Mouse (Mus musculus): ENCODE measurements around the gene Fam171b. TPM values are rescaled to one million over a fixed set of nuclear protein-coding genes. Genes with fewer than 3 reads are reported as not detected.

Gene Fam171b
- polyA plus RNA-seq, 1 experiment from 2014 or later: 84.1 TPM

DNA sequence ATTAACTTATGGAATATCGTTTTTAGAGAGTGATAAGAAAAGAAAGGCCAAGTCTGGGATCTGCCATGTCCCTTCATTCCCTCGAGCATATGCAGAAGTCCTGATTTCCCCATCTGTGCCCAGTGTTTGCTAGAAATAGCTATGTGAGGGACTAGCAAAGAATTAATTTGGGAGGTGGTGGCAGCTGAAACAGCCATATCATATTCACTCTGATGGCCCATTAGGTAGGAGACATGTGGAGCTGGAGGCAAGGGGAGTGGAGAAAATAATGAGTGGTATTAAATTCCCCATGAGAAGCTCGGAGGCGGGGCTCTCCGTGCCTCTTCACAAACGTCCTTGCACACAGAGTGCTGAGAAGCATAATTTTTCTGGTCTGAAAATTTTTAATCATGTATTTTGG, 3.7 kb downstream of the Fam171b start:
- H3K27me3 ChIP-seq (replicated peaks): peaks cover 2% of the 10 kb centered on the region; the same call in 1 of the 2 replicates
- WGBS: 54% methylated on average over 6 of the region's 6 CpGs
- H3K9me3 ChIP-seq: no peaks in the 10 kb centered on the region
- H3K4me1 ChIP-seq: peaks cover 8% of the 10 kb centered on the region
- no peak overlapping the region for H3K4me2 ChIP-seq (replicated peaks)
- no peaks in the 10 kb centered on the region for H3K36me3 ChIP-seq
- H3K4me3 ChIP-seq: no peak overlapping the region
- ATAC-seq (ENCODE audit: low FRiP score, low read depth): no peak
- H3K9ac ChIP-seq: no peak overlapping the region
- no peak overlapping the region for H3K27ac ChIP-seq

DNA sequence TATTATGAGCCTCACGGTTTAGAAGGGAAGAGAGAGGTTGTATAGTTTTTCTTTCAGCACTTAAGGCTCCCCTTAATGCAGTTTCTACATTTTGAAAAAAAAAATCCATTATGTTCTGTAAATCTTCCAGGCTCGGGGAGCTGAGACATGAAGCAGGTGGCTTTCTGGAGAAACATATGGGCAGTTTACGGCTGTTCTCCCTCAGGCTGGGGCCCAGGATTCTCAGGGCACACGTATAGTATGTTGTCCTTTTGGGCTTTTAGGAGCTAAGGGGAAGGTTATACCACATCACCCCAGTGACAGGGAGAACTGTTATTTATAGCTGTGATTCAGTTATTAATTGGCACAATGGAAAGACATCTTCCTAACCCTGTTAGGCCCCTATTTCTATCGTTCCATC, 12.7 kb downstream of the Fam171b start:
- H3K36me3 ChIP-seq: no peaks in the 10 kb centered on the region

DNA sequence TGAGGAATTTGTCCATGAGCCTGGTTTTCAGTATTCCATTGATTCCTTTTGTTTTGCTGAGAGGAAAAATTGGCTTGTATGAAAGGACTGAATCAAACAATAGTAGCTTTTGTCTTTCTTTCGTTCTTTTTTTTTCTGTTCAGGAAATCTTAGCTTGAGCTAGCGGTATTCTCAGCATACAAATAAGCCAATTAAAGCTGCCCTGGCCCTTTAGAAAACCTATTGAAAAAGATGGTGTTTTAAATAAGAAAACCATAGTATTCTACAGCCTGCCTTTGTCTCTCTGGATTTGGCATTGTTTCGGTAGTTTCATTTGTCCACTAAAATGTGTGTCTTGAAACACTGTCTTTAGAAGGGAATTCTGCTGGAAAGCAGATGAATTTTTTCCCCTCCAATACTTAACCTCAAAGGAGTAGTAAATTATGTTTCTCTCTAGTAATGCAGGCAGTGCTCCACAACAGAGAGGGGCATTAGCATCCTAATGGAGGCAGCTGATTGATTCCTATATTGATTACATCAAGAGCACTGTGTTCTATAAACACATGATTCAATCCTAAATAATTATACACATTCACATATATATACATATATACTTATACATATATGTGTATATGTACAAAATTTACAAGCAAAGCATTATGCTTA, 16.6 kb downstream of the Fam171b start:
- H3K4me2 ChIP-seq (replicated peaks): peak overlapping the region; percentile 34
- 16% methylated on average over 3 of the region's 3 CpGs for WGBS
- no peaks in the 10 kb centered on the region for H3K9me3 ChIP-seq
- ATAC-seq (ENCODE audit: low FRiP score, low read depth): peak; percentile 59
- no peak overlapping the region for H3K9ac ChIP-seq
- no peaks in the 10 kb centered on the region for H3K27me3 ChIP-seq (replicated peaks)
- H3K4me1 ChIP-seq: peaks cover 24% of the 10 kb centered on the region
- H3K36me3 ChIP-seq: no peaks in the 10 kb centered on the region
- H3K4me3 ChIP-seq: no peak overlapping the region
- no peak overlapping the region for H3K27ac ChIP-seq

More for the DNA sequence above, 12.7 kb downstream of the Fam171b start:
- Histone ChIP-seq H3K4me2 (replicated peaks) (0 out of 2 replicates have a peak overlapping the region, but pooled peaks have one; percentile 1), H3K27me3 (replicated peaks) (no peaks in the 10 kb centered on the region), H3K4me1 (peaks cover 23% of the 10 kb centered on the region), H3K9ac (no peak overlapping the region), H3K9me3 (no peaks in the 10 kb centered on the region), H3K27ac (no peak overlapping the region), H3K4me3 (no peak overlapping the region)
- 30% methylated on average over 5 of the region's 5 CpGs for WGBS
- peak; percentile 59 for ATAC-seq (ENCODE audit: low FRiP score, low read depth)

DNA sequence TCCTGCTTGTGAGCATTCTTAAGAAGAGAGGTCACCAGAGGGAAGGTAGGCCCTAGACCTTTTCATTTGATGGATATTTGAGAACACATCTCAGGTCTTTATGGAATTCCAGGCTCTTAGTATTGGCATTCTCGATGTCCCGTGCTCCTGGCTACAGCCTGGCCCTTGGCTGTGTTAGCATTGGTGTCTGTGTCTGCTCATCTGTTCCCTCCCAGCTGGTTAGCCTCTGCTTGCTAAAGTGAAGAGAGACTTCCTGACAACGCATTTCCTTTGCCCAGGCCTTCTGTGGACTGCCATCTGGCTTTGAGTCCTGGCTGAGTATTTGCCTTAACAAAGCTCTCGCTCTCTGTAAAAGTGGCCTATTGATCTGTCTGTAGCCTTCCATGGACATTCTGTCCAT, 20.5 kb downstream of the Fam171b start:
- no peak for ATAC-seq (ENCODE audit: low FRiP score, low read depth)
- WGBS: 89% methylated on average over 4 of the region's 4 CpGs
- Histone ChIP-seq H3K4me2 (replicated peaks) (no peak overlapping the region), H3K9me3 (no peaks in the 10 kb centered on the region), H3K4me1 (peaks cover 11% of the 10 kb centered on the region; the same call in 1 of the 2 replicates), H3K27ac (no peak overlapping the region), H3K27me3 (replicated peaks) (no peaks in the 10 kb centered on the region), H3K36me3 (no peaks in the 10 kb centered on the region), H3K9ac (no peak overlapping the region), H3K4me3 (no peak overlapping the region)

DNA sequence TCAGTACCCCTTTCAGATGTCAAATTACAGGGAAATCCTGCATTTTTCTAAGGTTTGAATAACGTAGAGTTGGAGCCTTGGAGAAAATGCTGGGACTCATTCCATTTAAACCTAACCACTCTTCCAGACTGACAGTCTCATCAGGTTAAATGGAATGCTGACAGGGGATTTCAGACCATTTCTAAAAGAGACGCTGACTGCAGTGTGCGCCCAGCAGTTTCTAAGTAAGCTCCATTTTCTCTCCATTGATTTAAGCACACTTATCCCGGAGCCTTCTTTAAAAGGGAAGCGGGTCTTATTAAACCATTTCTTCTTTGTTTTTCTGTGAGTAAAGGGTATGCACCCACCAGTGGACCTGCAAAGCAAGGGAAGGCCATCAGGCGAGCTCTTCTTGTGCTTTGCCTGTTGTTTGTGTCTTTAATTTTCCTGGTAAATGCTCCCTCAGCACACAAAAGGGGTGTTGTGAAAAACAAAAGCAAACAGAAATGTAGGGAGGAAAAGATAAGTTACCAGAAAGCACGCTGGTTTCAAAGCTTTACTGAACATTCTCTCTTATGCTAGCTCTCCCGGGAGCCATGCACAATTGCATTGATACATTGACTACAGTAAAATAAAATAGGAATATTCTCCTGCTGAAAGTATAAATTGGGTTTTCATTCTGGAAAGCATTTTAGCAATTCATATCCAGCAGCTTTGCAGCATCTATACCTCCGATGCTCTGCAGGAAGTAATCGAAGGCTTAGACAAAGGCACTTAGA, 23.1 kb downstream of the Fam171b start:
- Histone ChIP-seq H3K4me1 (peaks cover 4% of the 10 kb centered on the region; the same call in 1 of the 2 replicates), H3K9me3 (no peaks in the 10 kb centered on the region), H3K36me3 (0 out of 2 replicates have a peak, but pooled peaks cover 4% of the 10 kb centered on the region), H3K9ac (no peak overlapping the region), H3K4me2 (replicated peaks) (no peak overlapping the region), H3K4me3 (no peak overlapping the region), H3K27ac (no peak overlapping the region), H3K27me3 (replicated peaks) (no peaks in the 10 kb centered on the region)
- no peak for ATAC-seq (ENCODE audit: low FRiP score, low read depth)
- 71% methylated on average over 10 of the region's 10 CpGs for WGBS

DNA sequence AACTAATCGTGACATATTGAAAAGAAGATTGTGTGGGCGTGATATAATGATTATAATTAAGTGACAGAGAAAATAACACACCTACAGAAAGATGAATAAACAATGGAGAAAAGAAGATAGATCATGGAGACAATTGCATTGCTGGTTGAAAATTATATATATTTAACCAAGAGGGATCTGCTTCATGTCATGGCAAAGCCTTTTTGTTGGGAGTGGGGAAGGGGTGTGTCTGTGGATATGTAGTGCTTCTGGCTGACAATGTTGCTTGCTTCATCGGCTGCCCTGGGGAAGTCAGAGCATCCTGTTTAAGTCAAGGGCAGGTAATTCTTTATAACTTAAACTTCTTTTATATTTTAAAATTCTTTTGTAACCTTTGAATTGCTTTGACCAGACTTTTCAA, 36.1 kb downstream of the Fam171b start:
- H3K4me3 ChIP-seq: no peak overlapping the region
- ATAC-seq (ENCODE audit: low FRiP score, low read depth): no peak
- WGBS: 87% methylated on average over 3 of the region's 3 CpGs

DNA sequence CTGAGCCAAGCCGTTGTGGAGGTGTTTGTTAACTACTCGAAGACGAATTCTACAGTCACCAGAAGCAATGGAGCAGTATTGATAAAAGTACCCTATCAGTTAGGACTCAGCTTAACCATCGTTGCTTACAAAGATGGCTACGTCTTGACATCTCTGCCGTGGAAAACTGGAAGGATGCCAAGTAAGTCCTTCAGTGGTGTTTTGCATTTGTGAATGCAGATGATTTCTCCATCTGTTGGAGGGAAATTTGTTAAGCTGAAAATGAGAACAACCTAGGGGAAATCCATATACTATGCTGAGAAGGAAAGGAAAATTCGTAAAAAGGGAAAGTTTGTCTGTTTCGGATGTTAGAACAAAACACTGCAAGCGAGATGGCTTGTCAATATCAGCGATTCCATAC, 41.0 kb downstream of the Fam171b start:
- H3K27me3 ChIP-seq (replicated peaks): no peaks in the 10 kb centered on the region
- no peak overlapping the region for H3K27ac ChIP-seq
- no peaks in the 10 kb centered on the region for H3K4me1 ChIP-seq
- ATAC-seq (ENCODE audit: low FRiP score, low read depth): no peak
- no peak overlapping the region for H3K4me3 ChIP-seq
- 0 out of 2 replicates have a peak, but pooled peaks cover 5% of the 10 kb centered on the region for H3K36me3 ChIP-seq
- no peak overlapping the region for H3K9ac ChIP-seq
- H3K4me2 ChIP-seq (replicated peaks): no peak overlapping the region
- no peaks in the 10 kb centered on the region for H3K9me3 ChIP-seq
- WGBS: 86% methylated on average over 10 of the region's 10 CpGs

More for the DNA sequence above, 36.1 kb downstream of the Fam171b start:
- no peak overlapping the region for H3K4me2 ChIP-seq (replicated peaks)
- H3K9ac ChIP-seq: no peak overlapping the region
- no peaks in the 10 kb centered on the region for H3K27me3 ChIP-seq (replicated peaks)
- no peaks in the 10 kb centered on the region for H3K4me1 ChIP-seq
- no peaks in the 10 kb centered on the region for H3K36me3 ChIP-seq
- no peaks in the 10 kb centered on the region for H3K9me3 ChIP-seq
- no peak overlapping the region for H3K27ac ChIP-seq

DNA sequence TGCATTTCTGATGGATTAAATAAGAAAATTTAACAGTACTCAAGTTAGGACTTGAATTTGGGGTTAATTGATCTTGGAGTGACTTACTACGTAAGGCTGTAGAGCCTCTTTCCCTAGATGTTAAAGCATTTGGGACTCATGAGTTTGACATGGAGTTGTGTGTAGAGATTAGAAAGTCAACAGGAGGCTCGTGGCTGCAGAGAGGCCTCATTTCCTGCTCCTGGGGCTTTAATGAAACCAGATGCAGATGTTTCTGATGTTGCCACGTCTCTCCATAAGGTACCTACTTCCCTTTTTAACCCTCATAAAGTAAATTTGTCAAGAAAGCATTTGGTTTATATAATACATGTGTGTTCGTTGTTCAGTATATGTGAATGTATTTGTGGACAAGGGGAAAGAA, 43.8 kb downstream of the Fam171b start:
- Histone ChIP-seq H3K27me3 (replicated peaks) (no peaks in the 10 kb centered on the region), H3K36me3 (0 out of 2 replicates have a peak, but pooled peaks cover 5% of the 10 kb centered on the region), H3K4me3 (no peak overlapping the region), H3K4me2 (replicated peaks) (no peak overlapping the region), H3K9ac (no peak overlapping the region), H3K4me1 (no peaks in the 10 kb centered on the region), H3K27ac (no peak overlapping the region), H3K9me3 (no peaks in the 10 kb centered on the region)
- no peak for ATAC-seq (ENCODE audit: low FRiP score, low read depth)
- WGBS: 71% methylated on average over 4 of the region's 4 CpGs

DNA sequence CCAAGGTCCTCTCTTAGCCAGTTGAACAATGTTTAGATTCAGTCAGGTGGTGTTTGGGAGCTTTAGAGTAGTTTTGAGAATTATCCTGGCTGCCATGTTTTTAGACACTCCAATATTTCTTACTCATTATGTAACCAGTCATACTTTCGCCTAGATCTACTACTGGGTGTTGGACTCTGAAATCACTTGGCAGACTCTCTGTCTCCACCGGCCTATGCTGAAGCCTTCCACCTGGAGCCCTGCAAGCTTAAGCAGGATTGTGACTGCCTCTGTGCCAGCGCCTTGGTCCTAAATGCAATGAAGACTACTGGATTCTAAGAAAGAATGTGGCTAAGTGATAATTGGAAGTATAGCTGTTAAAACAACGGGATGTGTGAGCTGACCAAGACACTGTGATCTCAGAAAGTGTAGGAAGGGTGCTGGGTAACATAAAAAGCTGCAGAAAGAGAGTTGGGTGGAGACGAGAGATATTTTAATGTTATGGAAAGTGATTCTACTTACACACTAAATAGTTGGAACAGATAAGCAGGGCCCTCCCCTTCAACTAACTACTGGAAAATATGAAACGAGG, 71.5 kb downstream of the Fam171b start:
- Histone ChIP-seq H3K27ac (no peak overlapping the region), H3K27me3 (replicated peaks) (no peaks in the 10 kb centered on the region), H3K9ac (no peak overlapping the region), H3K4me2 (replicated peaks) (no peak overlapping the region), H3K9me3 (no peaks in the 10 kb centered on the region), H3K4me3 (no peak overlapping the region), H3K36me3 (peaks cover 16% of the 10 kb centered on the region), H3K4me1 (no peaks in the 10 kb centered on the region)
- no peak for ATAC-seq (ENCODE audit: low FRiP score, low read depth)
- 89% methylated on average over 6 of the region's 6 CpGs for WGBS

DNA sequence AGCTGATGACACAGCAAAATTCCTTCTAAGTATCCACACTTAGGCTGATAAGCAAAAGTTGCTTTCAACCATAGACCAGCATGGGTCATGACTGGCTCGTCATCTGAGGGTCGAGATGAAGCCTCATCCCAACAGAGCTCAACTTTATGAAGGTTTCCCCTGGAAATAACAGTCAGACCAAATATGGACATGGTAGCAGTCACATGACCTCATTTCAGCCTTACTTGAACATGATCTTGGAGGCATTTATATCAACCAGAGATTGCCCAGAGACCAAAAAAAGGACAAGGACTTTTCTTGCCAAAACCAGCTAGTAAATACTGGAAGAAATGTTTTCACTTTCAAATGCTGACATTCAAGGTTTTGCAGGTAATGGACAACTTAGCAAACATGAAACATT, 81.3 kb downstream of the Fam171b start:
- H3K36me3 ChIP-seq: no peaks in the 10 kb centered on the region
- H3K9ac ChIP-seq: no peak overlapping the region
- H3K4me3 ChIP-seq: no peak overlapping the region
- no peaks in the 10 kb centered on the region for H3K27me3 ChIP-seq (replicated peaks)
- no peak for ATAC-seq (ENCODE audit: low FRiP score, low read depth)
- H3K4me1 ChIP-seq: no peaks in the 10 kb centered on the region
- no peak overlapping the region for H3K27ac ChIP-seq
- 94% methylated on average over 2 of the region's 2 CpGs for WGBS
- no peaks in the 10 kb centered on the region for H3K9me3 ChIP-seq
- H3K4me2 ChIP-seq (replicated peaks): no peak overlapping the region

DNA sequence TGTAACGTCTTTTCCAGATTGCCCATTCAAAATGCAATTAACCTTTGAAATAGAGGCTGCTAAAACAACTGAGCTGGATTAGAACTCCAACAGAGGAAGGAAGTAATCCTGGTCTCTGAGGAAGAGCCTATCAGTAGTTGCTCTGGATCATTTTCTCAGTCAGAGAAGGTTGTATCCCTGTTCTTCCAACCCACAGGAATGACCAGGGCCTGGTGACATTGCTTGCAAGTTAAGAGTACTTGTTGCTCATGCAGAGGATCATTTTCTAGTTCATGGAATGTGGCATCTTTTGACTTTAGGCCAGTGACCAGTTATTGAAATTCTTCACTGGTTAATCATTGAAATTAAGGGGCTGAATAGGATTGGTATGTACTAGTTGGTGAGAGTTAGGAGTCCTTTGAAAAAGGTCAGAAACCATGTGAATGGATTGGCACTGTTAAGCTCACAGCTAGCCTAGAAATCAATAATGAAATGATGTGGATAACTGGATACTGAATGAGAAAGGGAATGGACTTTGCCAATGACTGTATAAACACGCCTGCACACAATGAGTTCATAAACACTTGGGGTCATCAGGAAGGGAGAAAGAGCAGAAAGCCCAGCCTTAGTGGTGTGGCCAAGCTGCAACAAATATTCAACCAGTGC, 89.6 kb downstream of the Fam171b start:
- 73% methylated on average over 2 of the region's 2 CpGs for WGBS
- H3K27me3 ChIP-seq (replicated peaks): no peaks in the 10 kb centered on the region
- no peak overlapping the region for H3K4me3 ChIP-seq
- no peaks in the 10 kb centered on the region for H3K4me1 ChIP-seq
- H3K36me3 ChIP-seq: no peaks in the 10 kb centered on the region
- ATAC-seq (ENCODE audit: low FRiP score, low read depth): no peak
- H3K27ac ChIP-seq: no peak overlapping the region
- H3K9ac ChIP-seq: no peak overlapping the region
- no peak overlapping the region for H3K4me2 ChIP-seq (replicated peaks)
- no peaks in the 10 kb centered on the region for H3K9me3 ChIP-seq

DNA sequence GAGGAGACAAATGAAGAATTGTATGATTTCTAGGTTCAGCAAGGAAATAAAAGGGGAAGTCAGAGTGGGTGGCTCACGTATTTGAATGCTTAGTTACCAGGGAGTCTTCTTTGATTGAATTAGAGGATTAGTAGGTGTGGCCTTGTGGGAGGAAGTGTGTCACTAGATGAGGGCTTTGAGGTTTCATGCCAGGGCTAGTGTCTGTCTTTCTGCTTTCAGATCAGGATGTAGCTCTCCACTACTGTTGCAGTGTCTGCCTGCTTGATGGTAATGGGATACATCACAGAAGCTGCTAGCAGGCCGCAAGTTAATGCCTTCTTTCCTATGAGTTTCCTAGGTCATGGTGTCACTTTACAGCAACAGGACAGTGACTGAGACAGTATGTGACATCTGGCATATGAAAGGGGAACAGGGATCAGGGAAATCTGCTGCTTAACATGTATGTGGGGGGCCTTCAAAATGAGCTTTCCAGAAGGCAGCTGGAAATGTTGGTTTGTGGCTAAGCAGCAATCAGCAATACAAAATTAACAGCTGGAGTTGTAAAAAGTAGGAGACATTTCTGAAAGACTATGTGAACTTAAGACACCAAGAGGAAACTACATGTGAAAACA, 117.1 kb downstream of the Fam171b start:
- ATAC-seq (ENCODE audit: low FRiP score, low read depth): no peak
- 65% methylated on average over 2 of the region's 2 CpGs for WGBS
- Histone ChIP-seq H3K9ac (no peak overlapping the region), H3K36me3 (no peaks in the 10 kb centered on the region), H3K4me2 (replicated peaks) (no peak overlapping the region), H3K27me3 (replicated peaks) (no peaks in the 10 kb centered on the region), H3K27ac (no peak overlapping the region), H3K4me3 (no peak overlapping the region), H3K9me3 (no peaks in the 10 kb centered on the region), H3K4me1 (no peaks in the 10 kb centered on the region)
